Mouse (Mus musculus) liver, postnatal 0 days (tissue): ENCODE data around the gene Cubn.

Source experiments
- CTCF ChIP-seq: sonication (generic); IDR thresholded peaks from 2 replicates; pipeline ENCODE4 v1.5.1; 2016; ENCODE audit warnings: antibody characterized with exemption, low read depth
- EP300 ChIP-seq: IDR thresholded peaks from 2 replicates; pipeline ENCODE4 v1.6.1; 2016; ENCODE audit warnings: antibody characterized with exemption, low read depth, mild to moderate bottlenecking

GRCm38 (mm10) chr2:13416765-13417524 is 74.7 kb downstream of the Cubn start:
- no peak for TF ChIP-seq EP300
- TF ChIP-seq CTCF, result no peak
